Comparison of ENCODE assay signal across 8 mouse cellular contexts in genomic region chr11:120492878-120493203, GRCm38 (mm10). TPM values are rescaled to one million over a fixed set of nuclear protein-coding genes. Genes with fewer than 3 reads are reported as not detected.
DNase-seq lines count a peak whose midpoint lies in the region; ATAC-seq and TF ChIP-seq lines count a peak whose summit lies in the region.

No protein-coding gene starts in this region.

- peak overlapping the region; percentile 87 for H3K9ac ChIP-seq in kidney, postnatal 0 days (ENCODE audit: low read depth, low read length)
- peak overlapping the region; percentile 80 for H3K9ac ChIP-seq in embryonic facial prominence, embryonic 15.5 days
- H3K9ac ChIP-seq in limb, embryonic 11.5 days (ENCODE audit: low read length) = peak overlapping the region; percentile 81
- peak overlapping the region; percentile 85 for H3K9ac ChIP-seq in neural tube, embryonic 12.5 days

- H3K27me3 ChIP-seq in kidney, postnatal 0 days (ENCODE audit: insufficient read depth, low read length) = no peaks in the 10 kb centered on the region
- no peaks in the 10 kb centered on the region for H3K27me3 ChIP-seq in embryonic facial prominence, embryonic 15.5 days
- no peaks in the 10 kb centered on the region for H3K27me3 ChIP-seq in limb, embryonic 11.5 days (ENCODE audit: control insufficient read depth, insufficient read depth, low read length)
- H3K27me3 ChIP-seq in neural tube, embryonic 12.5 days (replicated peaks) = no peaks in the 10 kb centered on the region

- no peak for TF ChIP-seq CTCF in kidney, postnatal 0 days (IDR thresholded peaks at IDR 0.05; ENCODE audit: low read depth)

- DNase-seq in kidney, postnatal 0 days (ENCODE audit: low spot score) = no peak
- no peak for DNase-seq in kidney, postnatal 36 days
- DNase-seq in limb, embryonic 11.5 days (ENCODE audit: low spot score) = peak; percentile 44
- DNase-seq in T-cell, adult 2 months (ENCODE audit: low spot score) = no peak
- no peak for DNase-seq in spleen, adult 12 weeks (ENCODE audit: low spot score)
- DNase-seq in right cerebral cortex, postnatal 36 days (ENCODE audit: low spot score in 2 of 2) = no peak

- H3K4me1 ChIP-seq in kidney, postnatal 0 days (replicated peaks; ENCODE audit: insufficient read depth, low read length) = peaks cover 19% of the 10 kb centered on the region
- peaks cover 34% of the 10 kb centered on the region for H3K4me1 ChIP-seq in embryonic facial prominence, embryonic 15.5 days
- peaks cover 20% of the 10 kb centered on the region for H3K4me1 ChIP-seq in limb, embryonic 11.5 days (ENCODE audit: control insufficient read depth, insufficient read depth, low read length)
- H3K4me1 ChIP-seq in neural tube, embryonic 12.5 days = peaks cover 29% of the 10 kb centered on the region

- peak overlapping the region; percentile 95 for H3K27ac ChIP-seq in kidney, postnatal 0 days
- peak overlapping the region; percentile 85 for H3K27ac ChIP-seq in embryonic facial prominence, embryonic 15.5 days (replicated peaks)
- no peak overlapping the region for H3K27ac ChIP-seq in limb, embryonic 11.5 days (replicated peaks; ENCODE audit: low read depth, low read length)
- no peak overlapping the region for H3K27ac ChIP-seq in neural tube, embryonic 12.5 days

- no peak for ATAC-seq in kidney, postnatal 0 days (replicated peaks; ENCODE audit: low FRiP score, low read depth)
- ATAC-seq in embryonic facial prominence, embryonic 15.5 days (ENCODE audit: insufficient number of reproducible peaks, low FRiP score, low TSS enrichment, low read depth) = no peak
- no peak for ATAC-seq in limb, embryonic 11.5 days (ENCODE audit: insufficient number of reproducible peaks, low FRiP score, low TSS enrichment, low read depth)
- no peak for ATAC-seq in neural tube, embryonic 12.5 days (ENCODE audit: low FRiP score, low read depth)

- H3K36me3 ChIP-seq in kidney, postnatal 0 days (ENCODE audit: insufficient read depth, low read length) = peaks cover 46% of the 10 kb centered on the region
- peaks cover 44% of the 10 kb centered on the region for H3K36me3 ChIP-seq in embryonic facial prominence, embryonic 15.5 days
- H3K36me3 ChIP-seq in limb, embryonic 11.5 days (ENCODE audit: control insufficient read depth, insufficient read depth, low read length) = peaks cover 25% of the 10 kb centered on the region; the same call in 1 of the 2 replicates
- peaks cover 42% of the 10 kb centered on the region for H3K36me3 ChIP-seq in neural tube, embryonic 12.5 days

- 23% methylated on average over 3 of the region's 3 CpGs for WGBS in kidney, postnatal 0 days
- WGBS in embryonic facial prominence, embryonic 15.5 days = 20% methylated on average over 3 of the region's 3 CpGs
- 28% methylated on average over 3 of the region's 3 CpGs for WGBS in limb, embryonic 11.5 days
- 28% methylated on average over 3 of the region's 3 CpGs for WGBS in neural tube, embryonic 12.5 days

- no peaks in the 10 kb centered on the region for H3K9me3 ChIP-seq in kidney, postnatal 0 days (replicated peaks; ENCODE audit: low read length)
- no peaks in the 10 kb centered on the region for H3K9me3 ChIP-seq in embryonic facial prominence, embryonic 15.5 days (replicated peaks)
- H3K9me3 ChIP-seq in limb, embryonic 11.5 days (ENCODE audit: control insufficient read depth, low read length) = no peaks in the 10 kb centered on the region
- no peaks in the 10 kb centered on the region for H3K9me3 ChIP-seq in neural tube, embryonic 12.5 days

- peak overlapping the region; percentile 91 for H3K4me3 ChIP-seq in kidney, postnatal 0 days (replicated peaks; ENCODE audit: low read depth, low read length)
- H3K4me3 ChIP-seq in embryonic facial prominence, embryonic 15.5 days (replicated peaks) = peak overlapping the region; percentile 95
- H3K4me3 ChIP-seq in limb, embryonic 11.5 days (ENCODE audit: low read depth, low read length) = peak overlapping the region; percentile 96
- H3K4me3 ChIP-seq in neural tube, embryonic 12.5 days = peak overlapping the region; percentile 93

- peak overlapping the region; percentile 96 for H3K4me2 ChIP-seq in kidney, postnatal 0 days (ENCODE audit: low read length)
- H3K4me2 ChIP-seq in embryonic facial prominence, embryonic 15.5 days (replicated peaks) = peak overlapping the region; percentile 96
- peak overlapping the region; percentile 92 for H3K4me2 ChIP-seq in limb, embryonic 11.5 days (ENCODE audit: low read depth, severe bottlenecking)
- H3K4me2 ChIP-seq in neural tube, embryonic 12.5 days (replicated peaks) = peak overlapping the region; percentile 99

RNA-seq across cellular contexts. Expression of gene Slc25a10, which starts 1.2 kb away (rescaled TPM):
- 121 and 132 TPM in 2 replicates for polyA plus RNA-seq in kidney, postnatal 0 days (2015; fragmentation: Nextera tagmentation; extraction: Ambion mirVana)
- polyA plus RNA-seq in embryonic facial prominence, embryonic 15.5 days (2015; fragmentation: Nextera tagmentation; extraction: Ambion mirVana) = 47.3 and 53.6 TPM in 2 replicates
- 57.8 and 58.5 TPM in 2 replicates for polyA plus RNA-seq in limb, embryonic 11.5 days (2014; fragmentation: Nextera tagmentation; extraction: Ambion mirVana)
- polyA plus RNA-seq in neural tube, embryonic 12.5 days (2016; fragmentation: Nextera tagmentation; extraction: Ambion mirVana) = 37.9 TPM in 2 replicates

RNA-seq across cellular contexts. Expression of gene Mrpl12, which starts 8.4 kb away (rescaled TPM):
- 218 and 224 TPM in 2 replicates for polyA plus RNA-seq in kidney, postnatal 0 days (2015; fragmentation: Nextera tagmentation; extraction: Ambion mirVana)
- 118 and 126 TPM in 2 replicates for polyA plus RNA-seq in embryonic facial prominence, embryonic 15.5 days (2015; fragmentation: Nextera tagmentation; extraction: Ambion mirVana)
- polyA plus RNA-seq in limb, embryonic 11.5 days (2014; fragmentation: Nextera tagmentation; extraction: Ambion mirVana) = 166 and 177 TPM in 2 replicates
- 116 and 117 TPM in 2 replicates for polyA plus RNA-seq in neural tube, embryonic 12.5 days (2016; fragmentation: Nextera tagmentation; extraction: Ambion mirVana)

RNA-seq across cellular contexts. Expression of gene Arl16, which starts 25.4 kb away (rescaled TPM):
- polyA plus RNA-seq in kidney, postnatal 0 days (2015; fragmentation: Nextera tagmentation; extraction: Ambion mirVana) = 32.7 and 35.1 TPM in 2 replicates
- 57.1 and 57.8 TPM in 2 replicates for polyA plus RNA-seq in embryonic facial prominence, embryonic 15.5 days (2015; fragmentation: Nextera tagmentation; extraction: Ambion mirVana)
- polyA plus RNA-seq in limb, embryonic 11.5 days (2014; fragmentation: Nextera tagmentation; extraction: Ambion mirVana) = 56.6 and 58.3 TPM in 2 replicates
- 63.6 and 64.5 TPM in 2 replicates for polyA plus RNA-seq in neural tube, embryonic 12.5 days (2016; fragmentation: Nextera tagmentation; extraction: Ambion mirVana)

RNA-seq across cellular contexts. Expression of gene Ccdc137, which starts 34.9 kb away (rescaled TPM):
- 26.3 and 29.5 TPM in 2 replicates for polyA plus RNA-seq in kidney, postnatal 0 days (2015; fragmentation: Nextera tagmentation; extraction: Ambion mirVana)
- polyA plus RNA-seq in embryonic facial prominence, embryonic 15.5 days (2015; fragmentation: Nextera tagmentation; extraction: Ambion mirVana) = 32.4 and 38.5 TPM in 2 replicates
- polyA plus RNA-seq in limb, embryonic 11.5 days (2014; fragmentation: Nextera tagmentation; extraction: Ambion mirVana) = 32.6 and 36.4 TPM in 2 replicates
- polyA plus RNA-seq in neural tube, embryonic 12.5 days (2016; fragmentation: Nextera tagmentation; extraction: Ambion mirVana) = 30.9 and 34.7 TPM in 2 replicates

RNA-seq across cellular contexts. Expression of gene Oxld1, which starts 35.0 kb away (rescaled TPM):
- polyA plus RNA-seq in kidney, postnatal 0 days (2015; fragmentation: Nextera tagmentation; extraction: Ambion mirVana) = 24.3 and 30.3 TPM in 2 replicates
- 14.0 and 15.5 TPM in 2 replicates for polyA plus RNA-seq in embryonic facial prominence, embryonic 15.5 days (2015; fragmentation: Nextera tagmentation; extraction: Ambion mirVana)
- 11.5 and 11.9 TPM in 2 replicates for polyA plus RNA-seq in limb, embryonic 11.5 days (2014; fragmentation: Nextera tagmentation; extraction: Ambion mirVana)
- 12.5 and 13.8 TPM in 2 replicates for polyA plus RNA-seq in neural tube, embryonic 12.5 days (2016; fragmentation: Nextera tagmentation; extraction: Ambion mirVana)

Comparison
In these comparisons a context has a peak if more than half of its experiments do, and no peak if none do; other contexts are left out.
1. H3K27ac ChIP-seq: peak in kidney, postnatal 0 days (single experiment) and embryonic facial prominence, embryonic 15.5 days (single experiment); none in limb, embryonic 11.5 days (single experiment) and neural tube, embryonic 12.5 days (single experiment).
2. Peak in every context shown above with its lines, with median percentiles within 50 percentile points of each other: H3K4me2 ChIP-seq, H3K4me3 ChIP-seq and H3K9ac ChIP-seq.